Mouse (Mus musculus) lung, adult 2 months (tissue): ENCODE data around the gene Herc3.
"Not testable (repeated sequence)": the region's sequence is repeated elsewhere in the genome, so short reads cannot be mapped to it uniquely, and the experiment has no call there.

Source experiments
- CTCF ChIP-seq: fragments of 200-500 bp; IDR thresholded peaks from 2 replicates; pipeline ENCODE4 v1.5.1; 2011; ENCODE audit warnings: mild to moderate bottlenecking, low read length, control low read depth; ENCODE audit not compliant: insufficient read depth
- POLR2A ChIP-seq: fragments of 200-500 bp; IDR thresholded peaks from 2 replicates; pipeline ENCODE4 v1.6.1; 2011; ENCODE audit warnings: low read depth, mild to moderate bottlenecking, control low read depth, low read length, borderline replicate concordance; ENCODE audit errors: extremely low read depth

- TF ChIP-seq CTCF, POLR2A: not testable (repeated sequence)
Measured at GRCm38 (mm10) chr6:58867858-58868257, 36.6 kb downstream of the Herc3 start.
